Mouse (Mus musculus) CD4-positive, CD25-positive, alpha-beta regulatory T cell, adult 2 months (primary cell): ENCODE measurements around the gene Lins1.

Source experiments
- DNase-seq: peaks from one replicate; pipeline ENCODE4 v3.0.0-alpha.2; 2012; ENCODE audit warnings: low read depth, low spot score

Lins1 gene

GRCm38 (mm10) chr7:66729232-66729631, 39.5 kb downstream of the Lins1 start:
- DNase-seq: no peak

GRCm38 (mm10) chr7:66733431-66733830, 43.7 kb downstream of the Lins1 start:
- DNase-seq: no peak

- no peak for DNase-seq
These were observed 44.2 kb downstream of the Lins1 start for GRCm38 (mm10) chr7:66733882-66734281.

- DNase-seq: no peak
These were observed 44.8 kb downstream of the Lins1 start for GRCm38 (mm10) chr7:66734466-66734865.

GRCm38 (mm10) chr7:66734993-66735392, 45.3 kb downstream of the Lins1 start:
- DNase-seq: no peak

- DNase-seq: no peak
These were observed 47.7 kb downstream of the Lins1 start for GRCm38 (mm10) chr7:66737418-66737817.

- no peak for DNase-seq
These were observed 51.3 kb downstream of the Lins1 start for GRCm38 (mm10) chr7:66741008-66741407.

- DNase-seq: no peak
These were observed 51.7 kb downstream of the Lins1 start for GRCm38 (mm10) chr7:66741412-66741811.

- DNase-seq: no peak
These were observed 53.7 kb downstream of the Lins1 start, which contains the start of gene Cers3 for GRCm38 (mm10) chr7:66743377-66743781. TSS of gene Cers3 (plus strand) at chr7:66743504.

GRCm38 (mm10) chr7:66746972-66747371, 57.3 kb downstream of the Lins1 start:
- no peak for DNase-seq

GRCm38 (mm10) chr7:66749998-66750397, 60.3 kb downstream of the Lins1 start:
- no peak for DNase-seq

GRCm38 (mm10) chr7:66753816-66754215, 64.1 kb downstream of the Lins1 start:
- no peak for DNase-seq

GRCm38 (mm10) chr7:66755611-66756010, 65.9 kb downstream of the Lins1 start:
- no peak for DNase-seq
